Mouse (Mus musculus) CD4-positive, CD25-positive, alpha-beta regulatory T cell, adult 2 months (primary cell): ENCODE measurements around the gene Drg1.

Source experiments
- DNase-seq: peaks from one replicate; pipeline ENCODE4 v3.0.0-alpha.2; 2012; ENCODE audit warnings: low read depth, low spot score

Gene Drg1

GRCm38 (mm10) chr11:3266079-3266685 is at the start of gene Drg1:
Drg1 (minus strand) TSS chr11:3266415.
- DNase-seq, result peak; percentile 95

GRCm38 (mm10) chr11:3314148-3314547 is 47.9 kb upstream of the Drg1 start:
- DNase-seq, result peak; percentile 69

- peak; percentile 61 for DNase-seq
Observed at GRCm38 (mm10) chr11:3313294-3313693, 47.1 kb upstream of the Drg1 start.

GRCm38 (mm10) chr11:3311586-3312347 is 45.6 kb upstream of the Drg1 start:
- no peak for DNase-seq

GRCm38 (mm10) chr11:3310789-3311585 is 44.8 kb upstream of the Drg1 start:
- DNase-seq, result no peak

- peak; percentile 48 for DNase-seq
Observed at GRCm38 (mm10) chr11:3309884-3310283, 43.7 kb upstream of the Drg1 start.

GRCm38 (mm10) chr11:3307875-3308274 is 41.7 kb upstream of the Drg1 start:
- no peak for DNase-seq

- DNase-seq, result no peak
Observed at GRCm38 (mm10) chr11:3305821-3306220, 39.6 kb upstream of the Drg1 start.

GRCm38 (mm10) chr11:3302792-3303191 is 36.6 kb upstream of the Drg1 start:
- no peak for DNase-seq

GRCm38 (mm10) chr11:3302385-3302784 is 36.2 kb upstream of the Drg1 start:
- no peak for DNase-seq

GRCm38 (mm10) chr11:3301075-3301474 is 34.9 kb upstream of the Drg1 start:
- no peak for DNase-seq

GRCm38 (mm10) chr11:3298813-3299185 is 32.6 kb upstream of the Drg1 start:
- no peak for DNase-seq

GRCm38 (mm10) chr11:3297871-3298812 is 31.9 kb upstream of the Drg1 start:
- no peak for DNase-seq

GRCm38 (mm10) chr11:3296056-3296455 is 29.8 kb upstream of the Drg1 start:
- DNase-seq, result no peak

GRCm38 (mm10) chr11:3294641-3295040 is 28.4 kb upstream of the Drg1 start:
- no peak for DNase-seq

- no peak for DNase-seq
Observed at GRCm38 (mm10) chr11:3293361-3293760, 27.1 kb upstream of the Drg1 start.

GRCm38 (mm10) chr11:3292711-3293249 is 26.6 kb upstream of the Drg1 start:
- no peak for DNase-seq

- DNase-seq, result peak; percentile 51
Observed at GRCm38 (mm10) chr11:3292062-3292421, 25.8 kb upstream of the Drg1 start.

- peak; percentile 41 for DNase-seq
Observed at GRCm38 (mm10) chr11:3291311-3292061, 25.3 kb upstream of the Drg1 start.

- peak; percentile 68 for DNase-seq
Observed at GRCm38 (mm10) chr11:3290640-3291310, 24.6 kb upstream of the Drg1 start.
